Mouse (Mus musculus): ENCODE measurements around the gene Eif3b. TPM values are rescaled to one million over a fixed set of nuclear protein-coding genes. Genes with fewer than 3 reads are reported as not detected.

Eif3b gene
- polyA plus RNA-seq, 1 experiment from 2014 or later = 92.6 TPM

Small RNA genes within 50 kb of the gene (microRNA-seq; reads per million reads assigned to microRNA genes)
- gene Mir7038 = not detected

Other genes with a start within 250 kb of the Eif3b start
- gene Mad1l1, start 97.8 kb upstream of the Eif3b start, polyA plus RNA-seq (2015; fragmentation: Nextera tagmentation; extraction: Ambion mirVana) = 39.7 and 40.7 TPM in 2 replicates
- 28.6 and 31.9 TPM in 2 replicates for gene Nudt1, start 97.7 kb upstream of the Eif3b start, polyA plus RNA-seq (2015; fragmentation: Nextera tagmentation; extraction: Ambion mirVana)
- 18.6 and 23.5 TPM in 2 replicates for gene Mrm2, start 87.4 kb upstream of the Eif3b start, polyA plus RNA-seq (2015; fragmentation: Nextera tagmentation; extraction: Ambion mirVana)
- 25.2 and 26.4 TPM in 2 replicates for gene Snx8, start 30.1 kb upstream of the Eif3b start, polyA plus RNA-seq (2015; fragmentation: Nextera tagmentation; extraction: Ambion mirVana)
- gene Gm4869, start 26.3 kb downstream of the Eif3b start, polyA plus RNA-seq (2015; fragmentation: Nextera tagmentation; extraction: Ambion mirVana) = not detected in 2 replicates
- gene Chst12, start 86.2 kb downstream of the Eif3b start, polyA plus RNA-seq (2015; fragmentation: Nextera tagmentation; extraction: Ambion mirVana) = 13.4 and 15.2 TPM in 2 replicates
- gene Grifin, start 145.7 kb downstream of the Eif3b start, polyA plus RNA-seq (2015; fragmentation: Nextera tagmentation; extraction: Ambion mirVana) = not detected in 2 replicates
- 25.0 and 25.7 TPM in 2 replicates for gene Lfng, start 188.0 kb downstream of the Eif3b start, polyA plus RNA-seq (2015; fragmentation: Nextera tagmentation; extraction: Ambion mirVana)
- gene Ttyh3, start 229.7 kb downstream of the Eif3b start, polyA plus RNA-seq (2015; fragmentation: Nextera tagmentation; extraction: Ambion mirVana) = 53.6 and 76.6 TPM in 2 replicates

Measured in midbrain, embryonic 13.5 days (tissue).